Mouse (Mus musculus): ENCODE measurements around the gene Cmya5.

Cmya5 gene

GRCm38 (mm10) chr13:92999860-93000259, 144.7 kb downstream of the Cmya5 start:
- no peak for DNase-seq (ENCODE audit: inconsistent age in 2 of 2, low spot score in 1 of 2)

- no peak for DNase-seq (ENCODE audit: inconsistent age in 2 of 2, low spot score in 1 of 2)
Observed at GRCm38 (mm10) chr13:92994743-92995142, 149.8 kb downstream of the Cmya5 start.

GRCm38 (mm10) chr13:92992823-92993222, 151.7 kb downstream of the Cmya5 start:
- DNase-seq (ENCODE audit: inconsistent age in 2 of 2, low spot score in 1 of 2): no peak
